ENCODE assay signal across 39 mouse cellular contexts in the genomic region with DNA sequence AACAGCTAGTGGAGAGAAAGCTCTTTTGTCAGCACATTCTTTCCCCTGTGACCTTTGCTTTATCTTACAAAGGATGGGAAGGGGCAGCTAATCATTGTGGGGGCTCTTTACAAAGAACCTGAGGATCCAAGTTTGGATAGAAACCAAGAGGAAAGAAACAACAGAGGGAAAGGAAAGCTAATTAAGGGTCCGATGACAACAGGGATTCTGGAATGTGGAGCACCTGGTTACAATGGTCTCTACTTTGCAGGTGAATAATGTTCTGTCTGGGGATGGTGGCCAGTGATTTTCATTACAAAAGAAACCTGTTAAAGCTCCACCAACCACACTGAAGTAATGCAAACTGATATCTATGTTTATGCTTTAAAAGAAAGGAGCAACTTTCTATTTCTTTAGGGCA. TPM values are rescaled to one million over a fixed set of nuclear protein-coding genes. Genes with fewer than 3 reads are reported as not detected.
"Had no signal": no experiment of that assay in that cellular context is flagged by ENCODE, and none has a peak within 500 bp of the region (broad histone marks: within the 10 kb centered on the region; RNA-seq: fewer than 3 reads in every experiment).

No protein-coding gene starts in this region.

- H3K27me3 ChIP-seq: heart, embryonic 13.5 days; heart, embryonic 15.5 days; hindbrain, embryonic 13.5 days; hindbrain, embryonic 15.5 days; limb, embryonic 13.5 days; limb, embryonic 15.5 days; liver, embryonic 12.5 days had no signal

- H3K36me3 ChIP-seq: heart, embryonic 13.5 days; heart, embryonic 15.5 days; hindbrain, embryonic 13.5 days; hindbrain, embryonic 15.5 days; limb, embryonic 13.5 days; limb, embryonic 15.5 days; liver, embryonic 12.5 days had no signal

- H3K4me1 ChIP-seq: heart, embryonic 13.5 days; heart, embryonic 15.5 days; hindbrain, embryonic 15.5 days; limb, embryonic 13.5 days; limb, embryonic 15.5 days; liver, embryonic 12.5 days had no signal

- H3K27ac ChIP-seq: heart, adult 2 months; heart, embryonic 13.5 days; heart, embryonic 15.5 days; hindbrain, embryonic 13.5 days; hindbrain, embryonic 15.5 days; hindbrain, postnatal 0 days; layer of hippocampus, adult 2 months; left cerebral cortex, adult 2 months; limb, embryonic 13.5 days; limb, embryonic 15.5 days; liver, embryonic 12.5 days; liver, embryonic 14.5 days had no signal

- DNase-seq: gastrocnemius, postnatal 14 days; gastrocnemius, postnatal 36 days; heart, adult 11 months; heart, adult 2 months; heart, postnatal 14 days; heart, postnatal 36 days; kidney, adult 11 months; kidney, adult 8-10 months; kidney, postnatal 10 days; kidney, postnatal 25 days; kidney, postnatal 4 days; left cerebral cortex, postnatal 4 days had no signal

- H3K4me3 ChIP-seq: heart, adult 2 months; heart, embryonic 13.5 days; heart, embryonic 15.5 days; hindbrain, embryonic 13.5 days; hindbrain, embryonic 15.5 days; layer of hippocampus, adult 2 months; left cerebral cortex, adult 2 months; limb, embryonic 13.5 days; limb, embryonic 15.5 days; liver, embryonic 12.5 days had no signal

RNA-seq across cellular contexts. Expression of a gene that starts 8.6 kb away (rescaled TPM):
- total RNA-seq: gastrocnemius, adult 18-20 months; gastrocnemius, adult 8-10 months; gastrocnemius, postnatal 14 days; gastrocnemius, postnatal 36 days; heart, adult 2 months; heart, postnatal 14 days; heart, postnatal 36 days; hematopoietic stem cell, adult 5-6 weeks; hindbrain, postnatal 0 days; layer of hippocampus, adult 2 months; layer of hippocampus, postnatal 10 days; layer of hippocampus, postnatal 25 days; left cerebral cortex, adult 2 months; left cerebral cortex, postnatal 14 days; left cerebral cortex, postnatal 4 days; liver, adult 2 months had no signal
- polyA plus RNA-seq: gonadal fat pad, adult 2 months; heart, adult 2 months; heart, embryonic 11.5 days; heart, embryonic 13.5 days; heart, embryonic 15.5 days; heart, postnatal 0 days; hindbrain, embryonic 11.5 days; hindbrain, embryonic 13.5 days; hindbrain, embryonic 15.5 days; hindbrain, postnatal 0 days; intestine, embryonic 14.5 days; intestine, embryonic 16.5 days; kidney, embryonic 14.5 days; kidney, embryonic 16.5 days; limb, embryonic 11.5 days; limb, embryonic 13.5 days; limb, embryonic 15.5 days; liver, adult 2 months; liver, embryonic 12.5 days; liver, embryonic 14.5 days had no signal

RNA-seq across cellular contexts. Expression of a gene that starts 12.3 kb away (rescaled TPM):
- total RNA-seq: gastrocnemius, adult 18-20 months; gastrocnemius, adult 8-10 months; gastrocnemius, postnatal 14 days; gastrocnemius, postnatal 36 days; heart, adult 2 months; heart, postnatal 14 days; heart, postnatal 36 days; hematopoietic stem cell, adult 5-6 weeks; hindbrain, postnatal 0 days; layer of hippocampus, adult 2 months; layer of hippocampus, postnatal 10 days; layer of hippocampus, postnatal 25 days; left cerebral cortex, adult 2 months; left cerebral cortex, postnatal 14 days; left cerebral cortex, postnatal 4 days; liver, adult 2 months had no signal
- polyA plus RNA-seq: gonadal fat pad, adult 2 months; heart, adult 2 months; heart, embryonic 11.5 days; heart, embryonic 13.5 days; heart, embryonic 15.5 days; heart, postnatal 0 days; hindbrain, embryonic 11.5 days; hindbrain, embryonic 13.5 days; hindbrain, embryonic 15.5 days; hindbrain, postnatal 0 days; intestine, embryonic 14.5 days; intestine, embryonic 16.5 days; kidney, embryonic 14.5 days; kidney, embryonic 16.5 days; limb, embryonic 11.5 days; limb, embryonic 13.5 days; limb, embryonic 15.5 days; liver, adult 2 months; liver, embryonic 12.5 days; liver, embryonic 14.5 days had no signal

RNA-seq across cellular contexts. Expression of a gene that starts 31.4 kb away (rescaled TPM):
- total RNA-seq: gastrocnemius, adult 18-20 months; gastrocnemius, adult 8-10 months; gastrocnemius, postnatal 14 days; gastrocnemius, postnatal 36 days; heart, adult 2 months; heart, postnatal 14 days; heart, postnatal 36 days; hematopoietic stem cell, adult 5-6 weeks; hindbrain, postnatal 0 days; layer of hippocampus, adult 2 months; layer of hippocampus, postnatal 10 days; layer of hippocampus, postnatal 25 days; left cerebral cortex, adult 2 months; left cerebral cortex, postnatal 14 days; left cerebral cortex, postnatal 4 days; liver, adult 2 months had no signal
- polyA plus RNA-seq: gonadal fat pad, adult 2 months; heart, adult 2 months; heart, embryonic 11.5 days; heart, embryonic 13.5 days; heart, embryonic 15.5 days; heart, postnatal 0 days; hindbrain, embryonic 11.5 days; hindbrain, embryonic 13.5 days; hindbrain, embryonic 15.5 days; hindbrain, postnatal 0 days; intestine, embryonic 14.5 days; intestine, embryonic 16.5 days; kidney, embryonic 14.5 days; kidney, embryonic 16.5 days; limb, embryonic 11.5 days; limb, embryonic 13.5 days; liver, adult 2 months; liver, embryonic 12.5 days; liver, embryonic 14.5 days had no signal

RNA-seq across cellular contexts. Expression of a gene that starts 38.6 kb away (rescaled TPM):
- total RNA-seq: gastrocnemius, adult 18-20 months; gastrocnemius, adult 8-10 months; gastrocnemius, postnatal 14 days; gastrocnemius, postnatal 36 days; heart, adult 2 months; heart, postnatal 14 days; heart, postnatal 36 days; hematopoietic stem cell, adult 5-6 weeks; hindbrain, postnatal 0 days; layer of hippocampus, adult 2 months; layer of hippocampus, postnatal 10 days; layer of hippocampus, postnatal 25 days; left cerebral cortex, adult 2 months; left cerebral cortex, postnatal 14 days; left cerebral cortex, postnatal 4 days; liver, adult 2 months had no signal
- polyA plus RNA-seq: gonadal fat pad, adult 2 months; heart, adult 2 months; heart, embryonic 11.5 days; heart, embryonic 13.5 days; heart, embryonic 15.5 days; heart, postnatal 0 days; hindbrain, embryonic 11.5 days; hindbrain, embryonic 13.5 days; hindbrain, embryonic 15.5 days; hindbrain, postnatal 0 days; intestine, embryonic 14.5 days; intestine, embryonic 16.5 days; kidney, embryonic 14.5 days; kidney, embryonic 16.5 days; limb, embryonic 11.5 days; limb, embryonic 13.5 days; liver, adult 2 months; liver, embryonic 12.5 days; liver, embryonic 14.5 days had no signal

RNA-seq across cellular contexts. Expression of a gene that starts 48.6 kb away (rescaled TPM):
- total RNA-seq: gastrocnemius, adult 18-20 months; gastrocnemius, adult 8-10 months; gastrocnemius, postnatal 14 days; gastrocnemius, postnatal 36 days; heart, adult 2 months; heart, postnatal 14 days; heart, postnatal 36 days; hematopoietic stem cell, adult 5-6 weeks; hindbrain, postnatal 0 days; layer of hippocampus, adult 2 months; layer of hippocampus, postnatal 10 days; layer of hippocampus, postnatal 25 days; left cerebral cortex, adult 2 months; left cerebral cortex, postnatal 14 days; left cerebral cortex, postnatal 4 days; liver, adult 2 months had no signal
- polyA plus RNA-seq: gonadal fat pad, adult 2 months; heart, adult 2 months; heart, embryonic 11.5 days; heart, embryonic 13.5 days; heart, embryonic 15.5 days; heart, postnatal 0 days; hindbrain, embryonic 11.5 days; hindbrain, embryonic 13.5 days; hindbrain, embryonic 15.5 days; hindbrain, postnatal 0 days; intestine, embryonic 14.5 days; intestine, embryonic 16.5 days; kidney, embryonic 14.5 days; kidney, embryonic 16.5 days; limb, embryonic 11.5 days; limb, embryonic 13.5 days; limb, embryonic 15.5 days; liver, adult 2 months; liver, embryonic 12.5 days; liver, embryonic 14.5 days had no signal
